Mouse (Mus musculus) frontal cortex, postnatal 10 days (tissue): ENCODE results near the gene Hoxa5.

Experiments
- DNase-seq, 2 experiments: peaks; one replicate each; pipeline ENCODE4 v3.0.0; 2022; ENCODE audit warnings: low spot score in 2 of 2, mixed read lengths in 1 of 2

Hoxa5 gene

GRCm38 (mm10) chr6:52227470-52228222, 23.3 kb upstream of the Hoxa5 start:
- DNase-seq: no peak

DNA sequence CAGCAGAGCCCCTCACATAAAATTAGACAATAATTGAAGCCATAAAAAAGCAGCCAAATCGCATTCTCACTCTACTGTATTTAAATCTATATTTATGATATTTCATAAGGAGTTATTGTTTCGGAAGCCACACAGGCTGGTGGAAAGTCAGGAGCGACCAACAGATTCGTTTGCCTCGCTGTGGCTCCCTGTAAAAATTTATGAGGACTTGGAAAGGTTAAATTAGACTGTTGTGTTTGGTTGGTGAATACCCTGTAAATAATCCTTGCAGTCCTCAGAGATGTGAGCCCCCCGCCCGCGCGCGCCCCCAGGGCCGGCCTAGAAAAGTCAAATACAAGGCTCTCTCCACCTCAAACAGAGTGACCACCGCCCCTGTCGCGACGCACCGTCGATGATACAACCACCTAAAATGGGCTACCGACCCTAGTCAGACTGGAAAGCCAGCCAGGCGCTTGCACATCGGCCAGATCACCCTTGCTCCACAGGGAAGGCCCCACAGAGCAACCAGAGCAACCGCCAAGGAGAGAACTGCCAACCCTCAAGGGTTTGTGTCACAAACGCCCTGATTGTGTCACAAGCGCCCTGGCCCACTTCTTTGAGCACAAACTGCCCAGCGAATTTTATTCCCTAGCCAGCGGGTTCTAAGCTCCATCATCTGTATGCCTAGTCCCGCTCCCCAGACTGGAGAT, 22.3 kb upstream of the Hoxa5 start:
- DNase-seq: no peak

DNA sequence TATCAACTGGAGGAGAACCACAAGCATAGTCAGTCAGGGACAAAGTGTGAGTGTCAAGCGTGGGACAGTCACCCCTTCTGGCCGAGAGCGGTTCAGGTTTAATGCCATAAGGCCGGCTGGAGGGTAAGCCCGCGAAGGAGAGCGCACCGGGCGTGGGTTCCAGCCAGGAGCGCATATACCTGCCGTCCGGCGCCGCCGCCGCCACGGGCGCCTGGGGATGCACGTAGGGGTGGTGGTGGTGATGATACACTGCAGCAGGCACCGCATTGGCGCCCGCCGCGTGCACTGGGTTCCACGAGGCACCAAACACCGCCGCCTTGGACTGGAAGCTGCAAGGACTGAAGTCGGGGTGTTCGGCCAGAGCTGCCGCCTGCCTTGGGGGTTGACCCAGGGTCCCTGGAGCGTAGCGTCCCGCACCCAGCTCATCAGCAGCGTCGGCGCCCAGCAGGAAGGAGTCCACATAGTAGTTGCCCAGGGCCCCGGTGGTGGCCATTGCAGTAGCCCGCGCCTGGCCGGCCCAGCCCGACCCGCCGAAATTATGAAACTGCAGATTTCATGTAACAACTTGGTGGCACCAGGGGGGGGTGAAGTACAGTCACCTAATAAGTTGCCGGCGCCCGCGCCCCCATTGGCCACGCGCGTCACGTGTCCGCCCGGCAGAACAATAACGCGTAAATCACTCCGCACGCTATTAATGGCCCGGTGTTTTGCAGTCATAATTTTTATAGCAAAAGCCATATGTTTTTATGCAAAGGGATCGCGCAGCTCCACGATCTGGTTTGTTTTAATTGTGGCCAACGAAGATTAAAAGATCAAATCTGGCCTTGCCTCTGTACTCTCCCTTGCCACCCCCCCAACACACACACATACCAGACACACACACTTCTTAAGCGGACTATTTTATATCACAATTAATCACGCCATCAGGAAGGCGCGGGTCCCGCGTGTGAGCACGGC, 21.5 kb upstream of the Hoxa5 start:
- no peak for DNase-seq

GRCm38 (mm10) chr6:52224895-52225611, 20.7 kb upstream of the Hoxa5 start:
- no peak for DNase-seq

DNA sequence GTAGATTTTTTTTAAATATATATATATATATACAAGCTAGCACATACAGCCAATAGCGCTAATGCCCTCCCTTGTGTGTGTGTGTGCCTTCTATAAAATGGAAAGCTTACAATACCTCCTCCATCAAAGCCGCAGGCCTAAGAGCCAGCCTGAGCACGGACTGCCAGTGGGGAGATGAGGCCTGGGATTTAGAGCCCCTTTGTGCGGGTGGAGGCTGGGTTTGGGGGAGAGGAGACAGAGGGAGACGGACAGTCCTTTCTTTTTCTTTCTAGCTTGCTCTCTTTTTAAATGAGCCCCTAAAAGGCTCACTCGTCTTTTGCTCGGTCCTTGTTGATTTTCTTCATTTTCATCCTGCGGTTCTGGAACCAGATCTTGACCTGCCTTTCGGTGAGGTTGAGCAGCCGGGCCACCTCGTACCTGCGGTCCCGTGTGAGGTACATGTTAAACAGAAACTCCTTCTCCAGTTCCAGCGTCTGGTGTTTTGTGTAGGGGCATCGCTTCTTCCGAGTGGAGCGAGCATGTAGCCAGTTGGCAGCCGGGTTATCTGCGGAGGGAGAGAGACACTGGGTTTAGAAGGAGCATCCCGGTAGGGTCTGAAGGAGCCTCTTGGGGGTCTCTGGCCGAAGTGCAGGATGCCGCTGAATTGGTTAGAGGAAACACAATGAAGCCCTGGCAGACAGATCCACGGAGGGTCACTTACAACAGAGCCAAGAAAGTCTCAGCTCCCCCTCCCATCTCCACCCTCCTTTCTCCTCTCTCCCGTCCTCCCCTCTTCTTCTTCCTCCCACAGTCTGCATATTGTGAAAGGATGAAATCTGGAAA, 19.8 kb upstream of the Hoxa5 start:
- DNase-seq: no peak

DNA sequence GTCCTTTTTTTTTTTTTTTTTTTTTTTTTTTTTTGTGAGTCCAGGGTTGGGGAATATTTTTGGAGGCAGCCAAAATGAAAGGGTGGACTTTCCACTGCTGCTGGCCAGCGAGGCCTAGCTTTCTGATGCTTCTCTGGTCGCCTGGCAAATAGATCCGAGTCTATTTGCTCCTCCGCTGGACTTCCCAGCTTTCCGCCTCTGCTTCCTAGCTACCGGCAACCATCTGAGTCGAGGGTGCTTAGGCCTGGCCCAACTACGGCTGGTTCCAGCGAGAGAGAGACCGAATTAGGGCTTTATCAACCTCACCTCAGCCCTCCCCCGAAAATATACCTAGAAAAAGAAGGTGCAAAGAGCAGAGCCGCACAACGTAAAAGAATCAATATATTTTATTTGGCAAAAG, 18.3 kb upstream of the Hoxa5 start:
- DNase-seq: no peak

GRCm38 (mm10) chr6:52221993-52222685, 17.8 kb upstream of the Hoxa5 start:
- DNase-seq: no peak

DNA sequence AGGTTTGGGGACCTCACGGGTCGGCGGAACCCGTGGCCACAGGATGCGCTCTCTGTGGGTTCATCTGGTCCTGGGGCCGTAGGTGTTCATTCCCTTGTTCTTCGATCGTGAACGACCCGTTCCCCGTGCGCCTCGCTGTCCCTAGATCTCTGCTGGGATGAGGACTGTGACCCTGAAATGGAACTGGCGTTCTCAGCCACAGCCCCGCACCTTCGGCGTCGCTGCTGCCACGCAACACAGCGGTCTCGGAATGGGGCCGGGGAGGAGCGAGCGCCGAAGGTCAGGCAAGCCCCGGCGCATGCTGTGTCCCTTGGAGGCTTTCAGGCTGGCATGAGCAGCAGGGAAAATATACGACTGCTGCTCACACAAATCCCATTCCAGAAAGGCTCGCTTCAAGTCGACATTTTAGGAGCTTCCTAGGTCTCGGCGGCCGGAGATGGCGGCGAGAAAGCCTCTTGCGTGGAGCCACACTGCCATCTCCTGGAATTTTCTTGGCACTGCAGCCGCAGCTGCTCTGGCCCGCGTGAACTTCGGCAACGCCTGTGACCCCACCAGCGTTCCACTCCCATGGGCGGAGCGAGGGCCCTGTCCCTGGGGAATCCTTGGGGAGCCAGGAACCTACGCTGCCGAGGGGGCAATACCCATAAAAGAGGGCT, 17.1 kb upstream of the Hoxa5 start, which contains the start of gene Hoxa7:
TSS of gene Hoxa7 (minus strand) at position 518 of the 656 bp plus-strand sequence.
- peak; percentile 32 to 74 for DNase-seq

GRCm38 (mm10) chr6:52220865-52221310, 16.5 kb upstream of the Hoxa5 start:
- DNase-seq: no peak

DNA sequence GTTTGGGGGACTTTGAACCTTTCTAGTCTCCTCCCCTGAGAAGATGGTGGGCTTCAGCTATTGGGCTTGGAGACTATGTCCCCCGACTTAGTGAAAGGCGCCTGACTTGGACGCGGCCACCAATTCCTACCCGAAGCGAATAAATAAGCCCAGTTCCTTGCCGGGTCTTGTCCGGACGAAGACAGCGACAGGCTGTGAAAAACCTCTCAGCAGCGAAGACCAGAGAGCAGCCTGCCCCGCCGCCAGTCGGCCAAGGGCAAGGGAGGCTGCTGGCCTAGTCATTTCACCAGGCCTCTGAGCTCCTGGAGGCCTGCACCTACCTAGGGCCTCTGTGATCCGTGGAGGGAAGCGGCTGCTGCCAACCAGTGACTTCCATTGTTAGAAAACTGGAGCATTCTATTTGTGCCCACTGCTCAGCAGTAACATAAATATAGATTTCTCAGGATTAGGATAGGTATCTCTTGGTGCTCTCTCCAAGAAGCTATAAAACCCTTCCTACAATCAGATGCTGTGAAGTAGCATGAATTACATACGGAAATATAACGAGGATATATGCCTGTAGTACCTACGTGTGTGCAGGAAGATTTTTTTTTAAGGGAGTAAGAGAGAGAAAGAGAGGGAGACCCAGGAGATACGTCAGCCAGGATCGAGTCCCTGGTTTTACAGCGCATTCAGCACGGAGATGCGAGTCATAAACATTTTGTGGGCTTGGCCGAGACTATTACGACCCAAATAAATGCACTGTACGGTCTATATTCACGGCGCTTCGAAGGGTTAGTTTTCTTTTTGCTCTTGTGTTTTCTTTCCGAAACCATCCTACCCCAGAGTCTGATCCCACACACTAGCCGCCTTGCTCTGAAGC, 15.8 kb upstream of the Hoxa5 start:
- no peak for DNase-seq

DNA sequence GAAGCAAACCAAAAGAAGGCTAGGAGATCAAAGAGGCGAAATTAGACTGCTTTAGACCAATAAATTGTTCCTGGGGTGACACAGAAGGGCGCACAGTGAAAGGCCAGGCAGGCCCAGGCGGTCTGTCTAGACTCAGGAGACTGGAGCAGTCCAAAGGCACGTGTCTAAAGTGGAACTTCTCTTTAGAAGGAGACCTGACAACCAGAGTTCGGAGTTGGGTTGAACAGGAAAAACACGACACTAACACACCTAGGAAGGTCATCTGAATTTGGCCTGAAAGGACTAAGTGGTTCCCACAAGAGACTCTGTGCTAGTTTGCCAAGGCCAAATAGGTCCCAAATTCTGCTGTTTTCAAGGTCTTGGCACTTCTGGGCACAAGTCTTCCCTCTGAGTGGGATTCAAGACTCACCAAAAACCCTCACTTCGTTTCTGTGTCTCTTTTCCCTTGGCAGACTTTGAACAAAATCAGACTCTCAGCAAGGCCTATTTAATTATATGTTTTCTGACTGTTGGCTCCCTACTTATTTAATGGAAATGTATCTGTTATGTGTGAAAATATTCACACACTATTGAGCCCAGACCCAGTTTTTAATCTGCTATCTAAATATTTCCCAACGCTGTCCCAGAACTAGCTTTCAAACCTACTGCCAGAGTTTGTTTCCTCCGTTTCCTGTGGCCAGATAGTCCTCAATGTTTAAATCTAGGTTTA, 15.0 kb upstream of the Hoxa5 start:
- no peak for DNase-seq

DNA sequence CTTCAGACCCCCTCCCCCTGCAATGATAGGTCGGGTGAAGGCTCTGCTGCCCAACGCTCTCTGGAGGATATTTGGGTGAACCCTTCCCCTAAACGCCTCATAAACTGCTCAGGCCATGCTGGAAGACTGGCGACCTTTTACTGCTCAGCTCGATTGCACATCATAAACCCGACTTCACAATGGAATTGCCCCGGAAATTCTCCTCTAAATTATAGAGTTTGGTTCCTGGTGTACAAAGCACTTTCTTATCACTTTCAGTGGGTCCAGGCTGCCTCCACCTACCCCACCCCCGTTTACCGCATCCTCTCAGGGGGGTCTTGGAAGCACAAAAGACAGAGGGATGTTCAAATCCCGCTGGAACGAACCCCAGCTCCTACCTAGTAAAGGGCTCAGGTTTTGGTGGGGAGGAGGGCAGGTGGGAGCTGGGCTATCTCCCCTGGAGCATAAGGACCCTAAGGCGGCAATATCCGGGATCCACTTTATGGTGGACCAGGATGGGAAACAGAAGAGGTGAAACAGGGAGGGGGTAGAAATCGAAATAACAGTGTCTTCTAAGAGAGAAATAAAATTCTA, 14.3 kb upstream of the Hoxa5 start:
- no peak for DNase-seq

DNA sequence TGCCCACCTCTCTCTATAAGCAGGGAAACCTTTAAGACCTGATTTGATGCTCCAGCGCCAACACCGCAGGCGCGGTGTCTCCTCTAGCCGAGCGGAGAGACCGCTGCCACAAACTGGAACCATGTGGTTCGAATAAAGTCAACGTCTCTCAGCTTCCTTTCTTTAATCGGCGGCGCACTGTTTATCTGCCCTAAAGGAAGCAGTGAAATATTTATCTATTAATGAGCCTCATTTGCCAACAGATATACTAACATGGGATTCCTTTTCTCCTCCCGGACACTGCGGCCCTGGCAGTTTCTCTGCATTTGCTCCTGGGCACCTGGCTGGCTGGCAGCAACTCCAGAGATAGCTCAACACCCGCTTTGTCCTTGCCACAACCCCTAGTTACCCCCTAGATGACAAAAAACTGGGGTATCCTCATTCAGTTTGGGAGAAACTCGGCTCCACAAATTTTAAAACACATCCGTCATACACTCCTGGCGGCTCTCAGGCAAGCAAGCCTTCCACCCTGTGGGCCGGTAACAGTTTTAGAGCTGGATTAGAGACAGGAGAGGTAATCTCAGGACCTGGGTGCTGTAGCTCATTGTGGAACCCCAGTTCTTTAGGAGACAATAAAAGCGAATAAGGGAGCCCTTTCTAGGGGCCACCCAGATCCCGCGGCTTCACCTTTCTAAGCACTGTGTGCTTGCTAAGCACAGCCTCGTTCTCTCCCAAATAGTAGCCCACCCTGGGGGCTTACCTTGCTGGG, 13.7 kb upstream of the Hoxa5 start:
- no peak for DNase-seq

- no peak for DNase-seq
These were observed 13.0 kb upstream of the Hoxa5 start for GRCm38 (mm10) chr6:52217459-52217768.

DNA sequence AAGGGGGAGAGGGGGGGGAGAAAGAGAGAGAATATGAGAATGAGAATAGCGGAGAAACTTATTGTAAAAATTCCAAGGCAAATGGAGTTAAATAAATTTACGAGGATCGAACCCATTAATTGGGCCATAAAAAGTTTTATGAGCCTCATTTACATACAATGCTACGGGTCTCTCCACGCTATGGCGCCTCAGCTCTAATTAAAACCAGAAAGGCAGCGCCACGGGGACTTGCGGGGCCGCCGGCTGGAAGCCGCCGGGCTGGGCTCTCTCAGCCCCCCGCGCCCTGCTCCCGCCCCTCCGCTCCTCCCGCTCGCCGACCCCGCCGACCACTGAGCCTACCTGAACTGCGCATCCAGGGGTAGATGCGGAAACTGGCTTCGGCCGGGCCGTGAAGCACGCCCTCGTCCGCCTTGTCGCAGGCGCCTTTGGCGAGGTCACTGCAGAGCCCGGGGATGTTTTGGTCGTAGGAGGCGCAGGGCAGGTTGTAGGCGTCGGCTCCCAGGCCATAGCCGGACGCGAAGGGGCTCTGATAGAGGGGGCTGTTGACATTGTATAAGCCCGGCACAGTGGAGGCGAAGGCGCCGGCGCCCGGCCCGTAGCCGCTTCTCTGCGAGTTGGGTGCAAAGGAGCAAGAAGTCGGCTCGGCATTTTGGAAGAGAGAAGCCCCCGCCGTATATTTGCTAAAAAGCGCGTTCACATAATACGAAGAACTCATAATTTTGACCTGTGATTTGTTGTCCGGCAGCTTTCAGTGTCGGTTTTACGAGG, 12.5 kb upstream of the Hoxa5 start:
- DNase-seq: no peak
